Mouse (Mus musculus): ENCODE data around the gene Trpm5.

DNA sequence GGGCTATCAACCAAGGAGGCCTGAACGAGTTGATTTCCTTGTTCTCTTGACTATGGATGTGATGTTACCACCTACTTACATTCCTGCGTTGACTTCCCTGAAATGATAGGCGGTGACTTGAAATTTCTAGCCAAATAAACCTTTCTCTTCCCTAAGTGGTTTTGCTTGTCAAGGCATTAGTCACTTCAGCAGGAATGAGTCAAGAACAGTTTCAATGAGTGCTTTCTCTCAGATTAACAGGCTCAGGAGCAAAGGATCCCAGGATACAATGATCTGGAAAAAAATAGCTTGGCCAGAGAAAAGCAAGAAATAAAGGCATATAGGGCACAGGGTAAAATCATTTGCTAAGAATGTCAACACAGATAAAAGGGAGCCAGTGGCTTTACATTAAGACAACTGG, 68.9 kb downstream of the Trpm5 start:
- TF ChIP-seq CTCF (IDR thresholded peaks at IDR 0.05; ENCODE audit: low read depth, low read length): no peak
- no peak for TF ChIP-seq POLR2A (IDR thresholded peaks at IDR 0.05; ENCODE audit: insufficient read depth, low read length)

All from ES-Bruce4 (cell line).